Mouse (Mus musculus): ENCODE measurements at regions not wholly inside any gene's neighbourhood (a gene's known extent, or its start where the extent isn't known, plus 50 kb on each side); places are given as distances from the start of the nearest gene placed in this dataset.
"Not testable (repeated sequence)": the region's sequence is repeated elsewhere in the genome, so short reads cannot be mapped to it uniquely, and the experiment has no call there.

DNA sequence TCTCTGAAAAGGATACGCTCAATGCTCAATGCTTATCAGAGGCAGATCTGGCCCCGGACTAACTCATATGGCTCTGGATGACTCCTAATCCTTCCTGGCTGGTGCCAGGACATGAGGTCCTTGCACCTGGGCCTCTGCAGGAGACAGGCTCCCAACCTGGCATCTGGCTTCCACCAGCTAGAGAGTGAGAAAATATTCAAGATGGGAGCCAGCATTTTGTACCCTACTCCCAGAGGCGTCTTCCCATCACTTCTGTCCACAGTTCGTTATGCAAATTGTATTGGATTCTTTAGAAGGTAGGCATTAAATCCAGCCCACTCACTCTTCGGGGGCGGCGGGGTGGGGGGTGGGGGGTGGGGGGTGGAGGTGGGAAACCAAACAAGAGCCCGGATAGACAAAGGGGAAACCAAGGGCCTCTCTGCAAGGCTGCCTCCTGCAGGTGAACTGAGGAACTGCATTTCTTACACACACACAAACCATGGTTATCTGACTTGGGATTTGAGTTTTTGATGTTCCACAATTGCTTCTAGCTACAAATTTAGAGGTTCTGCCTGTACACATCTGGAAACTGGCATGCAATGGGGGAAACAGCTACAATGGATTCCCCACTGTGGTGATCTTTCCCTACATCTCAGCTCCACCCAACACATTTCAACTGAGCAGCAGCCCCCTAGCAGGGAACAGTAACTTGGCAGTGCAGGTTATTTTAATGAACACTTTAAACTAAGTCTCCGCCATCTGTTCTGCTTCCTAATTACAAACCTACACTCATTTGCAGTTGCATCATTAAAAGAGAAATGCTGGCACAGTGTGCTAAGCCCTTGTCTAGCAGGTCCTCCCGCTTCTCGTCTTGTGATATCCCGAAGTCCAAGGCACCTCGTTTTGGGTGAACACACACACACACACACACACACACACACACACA, 390.2 kb downstream of the Med10 start:
- DNase-seq (ENCODE audit: low spot score in 2 of 2): no peak

DNA sequence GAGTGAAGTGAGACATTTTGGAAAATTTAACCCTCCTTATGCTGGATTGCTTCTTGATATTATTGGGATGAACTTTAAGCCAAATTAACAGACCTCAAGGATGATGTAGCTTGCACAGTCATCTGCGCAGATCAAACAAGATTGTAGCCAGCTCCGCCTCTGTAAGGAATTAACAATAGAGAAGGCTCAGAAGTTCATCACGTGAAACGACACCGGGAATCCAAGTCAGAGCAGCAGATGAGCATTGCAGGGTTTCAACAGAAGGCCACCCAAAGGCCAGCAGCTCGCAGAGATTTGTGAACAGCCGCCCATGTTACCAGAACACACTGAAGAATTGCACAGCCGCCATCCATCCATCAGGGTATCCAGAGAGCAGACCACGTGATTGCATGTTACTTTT, 391.1 kb downstream of the Med10 start:
- DNase-seq (ENCODE audit: low spot score in 2 of 2): no peak

DNA sequence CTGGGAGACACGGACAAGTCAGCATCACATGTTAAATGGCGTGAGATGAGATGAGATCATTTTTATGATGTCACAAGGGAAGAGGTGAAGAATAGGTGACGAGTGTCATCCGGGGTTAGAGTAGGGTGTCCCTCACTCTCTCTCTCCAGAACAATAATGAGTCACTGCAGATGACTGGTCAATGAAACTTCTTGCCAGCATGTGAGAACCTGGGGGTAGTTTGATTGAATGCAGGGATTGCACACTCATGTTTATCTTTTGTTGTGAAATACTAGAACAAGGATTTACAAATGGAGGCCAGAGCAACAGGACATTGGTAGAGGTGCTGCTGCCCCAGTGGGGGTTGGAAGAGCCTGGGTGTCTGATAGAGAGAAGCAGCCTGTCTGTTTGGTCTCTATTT, 393.7 kb downstream of the Med10 start:
- no peak for DNase-seq (ENCODE audit: low spot score in 2 of 2)

DNA sequence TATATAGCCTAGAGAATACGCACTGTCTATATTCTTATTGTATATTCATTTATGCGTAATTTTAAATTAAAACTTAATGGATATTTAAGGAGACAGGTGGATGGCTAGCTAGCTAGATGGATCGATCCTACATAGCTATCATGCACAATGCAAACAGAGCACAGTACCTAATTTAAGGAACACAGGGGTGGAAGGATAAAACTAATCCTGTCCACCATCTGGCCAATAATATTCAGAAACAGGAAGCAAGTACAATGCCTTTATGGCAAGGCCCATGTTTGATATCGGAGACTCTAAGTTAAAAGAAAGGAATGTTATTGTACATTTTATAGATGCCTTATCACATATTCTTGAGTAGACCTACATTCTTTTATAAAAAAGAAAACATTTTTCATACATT, 396.4 kb downstream of the Med10 start:
- no peak for DNase-seq (ENCODE audit: low spot score in 2 of 2)

DNA sequence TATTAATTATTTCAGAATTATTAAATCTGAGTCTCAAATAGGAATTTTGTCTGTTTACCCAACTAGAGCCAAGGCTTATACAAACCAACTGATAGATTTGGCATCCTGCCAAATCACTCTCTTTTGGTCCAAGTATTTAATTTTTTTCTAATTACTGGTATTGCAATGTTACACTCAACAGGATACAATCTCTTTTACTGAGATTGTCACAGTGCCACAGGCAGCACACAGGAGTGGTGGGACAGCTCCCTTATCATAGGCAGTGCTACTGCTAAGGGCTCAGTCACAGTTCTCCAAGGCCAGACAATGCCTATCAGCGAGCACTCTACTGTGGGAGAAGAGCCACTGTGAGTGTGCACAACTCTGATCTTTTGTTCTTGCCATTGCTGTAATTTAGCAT, 396.9 kb downstream of the Med10 start:
- DNase-seq (ENCODE audit: low spot score in 2 of 2): no peak

DNA sequence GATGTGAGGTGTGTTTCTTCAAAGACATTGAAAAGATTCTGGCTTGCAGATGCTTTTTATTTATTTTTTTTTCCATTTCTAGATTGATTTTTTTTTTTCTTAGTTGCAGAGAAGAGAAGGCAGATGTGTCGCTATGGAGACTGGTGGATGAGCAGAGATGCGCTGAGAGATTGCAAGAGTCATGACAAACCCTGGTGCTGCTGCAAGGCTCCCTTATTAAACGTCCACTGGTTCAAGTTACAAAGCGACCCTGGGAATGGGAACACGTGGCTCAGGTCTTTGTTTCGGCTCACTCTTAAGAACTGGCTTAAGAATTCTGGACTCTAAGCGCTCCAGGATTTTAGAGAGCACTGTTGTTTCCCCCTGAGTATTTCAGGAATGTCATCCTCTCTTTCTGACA, 403.1 kb downstream of the Med10 start:
- no peak for DNase-seq (ENCODE audit: low spot score in 2 of 2)

DNA sequence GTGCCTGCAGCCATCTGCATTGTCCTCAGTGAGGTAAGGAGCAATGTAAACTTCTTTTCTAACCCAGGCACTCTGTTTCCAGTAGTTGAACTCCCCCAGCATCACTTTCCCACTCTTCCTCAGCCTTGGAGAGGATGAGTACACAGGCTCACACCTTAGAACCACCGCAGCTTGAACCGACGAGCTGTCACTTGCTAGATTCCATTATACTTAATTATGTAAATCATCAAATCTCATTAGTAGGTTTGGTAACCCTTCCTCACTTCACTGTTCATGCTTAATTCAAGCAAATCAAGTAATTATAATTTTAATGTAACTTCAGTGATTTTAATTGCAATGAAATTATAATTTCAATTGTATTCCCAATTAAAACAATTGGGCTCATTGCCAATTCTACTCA, 408.0 kb downstream of the Med10 start:
- DNase-seq (ENCODE audit: low spot score in 2 of 2): no peak

DNA sequence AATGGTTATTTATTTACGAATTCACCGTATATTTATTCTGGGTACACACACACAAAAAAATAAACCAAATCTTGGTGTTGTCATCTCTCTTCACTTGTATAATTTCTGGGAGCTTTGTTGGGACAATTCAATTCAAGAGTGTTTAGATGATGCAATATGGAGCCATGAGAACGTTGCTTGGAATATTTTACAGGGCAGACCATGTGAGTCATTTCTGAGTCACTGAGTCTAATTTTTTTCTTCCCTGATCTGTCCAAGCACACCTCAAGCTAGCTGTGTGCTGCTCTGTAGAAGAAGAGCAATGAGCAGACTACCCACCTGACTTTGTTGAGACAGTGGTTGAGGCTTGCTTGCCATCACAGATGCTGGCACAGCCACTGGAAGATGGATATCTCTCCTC, 410.8 kb downstream of the Med10 start:
- DNase-seq (ENCODE audit: low spot score in 2 of 2): no peak

DNA sequence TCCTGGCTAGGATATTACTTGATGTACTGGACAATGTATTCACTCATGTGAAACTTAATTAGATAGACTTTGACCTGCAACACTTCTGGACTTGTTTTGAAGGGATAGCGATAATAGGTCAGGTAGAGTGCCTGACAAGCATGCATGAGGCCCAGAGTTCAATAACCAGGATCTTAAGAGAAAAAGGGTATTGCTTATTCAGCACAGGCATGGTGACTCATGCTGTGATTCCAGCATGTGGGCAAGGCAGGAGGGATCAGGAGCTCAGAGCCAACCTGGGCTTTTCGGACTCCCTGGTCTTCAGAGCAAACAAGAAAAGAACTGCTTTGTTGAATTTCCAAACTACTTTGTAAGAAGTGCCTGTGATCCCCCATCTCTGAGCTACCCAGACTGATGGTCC, 411.4 kb downstream of the Med10 start:
- no peak for DNase-seq (ENCODE audit: low spot score in 2 of 2)

DNA sequence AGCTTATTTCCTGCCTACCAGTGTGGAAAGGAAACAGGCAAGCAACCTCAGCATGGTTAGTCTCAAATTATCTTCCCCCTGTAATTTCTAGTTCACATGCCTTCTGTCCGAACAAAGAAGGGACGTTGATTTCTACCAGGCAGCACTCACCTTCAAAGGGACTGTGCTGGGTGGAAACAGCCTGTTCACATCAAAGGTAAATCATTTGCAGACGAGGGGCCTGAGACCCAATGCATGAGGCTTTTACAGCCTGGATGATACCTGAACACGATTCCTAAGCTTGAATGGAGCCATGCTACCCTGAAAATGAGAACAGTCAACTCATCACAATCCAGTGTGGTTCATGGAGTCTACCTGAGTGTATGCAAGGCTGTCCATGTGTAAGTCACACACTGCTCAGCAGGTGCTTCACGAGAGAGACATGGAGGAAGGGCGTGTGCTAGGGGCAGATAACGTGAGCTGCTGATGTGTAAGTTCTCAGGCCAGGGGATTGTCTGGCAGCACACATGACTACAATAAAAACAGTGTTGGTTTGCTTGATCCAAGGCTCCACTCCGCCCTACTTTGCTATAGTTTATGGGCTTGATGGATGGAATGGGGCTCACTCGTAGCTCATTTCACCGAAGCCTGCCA, 411.9 kb downstream of the Med10 start:
- DNase-seq (ENCODE audit: low spot score in 2 of 2): no peak

DNA sequence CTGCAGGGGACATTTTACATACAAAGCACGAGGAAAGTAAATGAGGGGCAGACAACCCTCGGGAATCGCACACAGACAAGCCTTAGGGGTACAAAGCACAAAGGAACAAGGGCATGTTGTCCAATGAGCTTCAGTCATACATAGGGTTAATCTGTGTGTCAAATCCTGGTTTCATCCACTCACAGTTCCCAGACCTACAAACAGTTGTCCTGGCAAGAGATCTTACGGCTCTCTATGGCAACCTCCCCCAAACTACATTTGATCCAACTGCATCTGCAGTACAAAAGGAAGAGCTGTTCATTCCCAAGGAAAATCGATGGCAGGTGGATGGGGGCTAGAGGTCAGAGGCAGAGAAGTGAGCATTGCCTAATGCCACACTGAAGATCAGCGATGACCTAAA, 413.9 kb downstream of the Med10 start:
- DNase-seq (ENCODE audit: low spot score in 2 of 2): no peak

DNA sequence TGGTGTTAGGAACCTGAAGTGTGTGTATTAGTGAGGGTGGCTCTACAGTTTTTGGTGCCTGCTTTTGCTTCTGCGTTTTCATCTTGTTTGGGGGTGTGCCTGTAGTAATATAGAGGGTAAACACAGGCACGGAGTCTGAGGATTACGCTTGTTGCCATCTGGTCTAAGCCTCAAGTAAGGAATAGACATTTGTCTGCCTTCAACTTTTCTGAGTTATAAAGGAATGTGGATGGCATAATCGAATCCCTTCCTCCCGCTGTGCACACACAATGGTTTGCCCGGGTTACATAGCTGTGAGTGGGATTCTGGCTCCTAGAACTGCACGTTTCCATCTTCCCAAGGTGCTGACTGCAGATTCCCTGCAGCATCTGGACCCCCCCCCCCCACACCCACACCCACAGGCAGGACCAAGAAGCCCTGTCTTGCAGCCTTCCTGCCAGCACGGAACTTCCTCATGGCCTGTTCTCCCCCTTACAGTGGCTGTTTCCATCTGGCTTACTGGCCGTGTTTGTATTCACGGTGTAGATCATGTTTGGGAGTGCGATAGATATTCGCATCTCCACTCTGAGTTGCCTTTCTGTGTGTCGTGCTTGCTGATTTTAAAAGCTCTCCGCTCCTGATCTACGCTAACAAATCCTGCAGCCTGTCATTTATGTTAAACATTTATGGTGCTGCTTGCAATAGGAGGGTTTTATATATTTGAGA, 415.4 kb downstream of the Med10 start:
- no peak for DNase-seq (ENCODE audit: low spot score in 2 of 2)

DNA sequence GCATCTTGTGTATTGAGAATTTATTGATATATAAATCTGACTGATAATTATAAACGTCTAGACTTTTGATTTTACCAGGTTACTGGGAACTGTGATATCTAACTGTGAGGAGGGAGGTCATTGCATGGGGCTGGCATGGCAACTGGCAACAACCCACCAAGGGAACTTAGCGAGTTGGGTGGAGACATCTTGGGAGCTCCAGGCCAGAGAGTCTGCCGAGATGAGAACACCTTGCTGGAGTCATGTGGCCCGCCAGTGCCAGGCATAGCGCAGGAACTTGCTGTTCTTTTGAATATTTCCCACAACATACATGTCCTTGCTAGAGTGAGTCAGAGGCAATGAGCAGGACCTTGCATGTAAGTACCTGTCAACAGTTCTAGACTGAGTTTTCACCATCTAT, 413.9 kb downstream of the Ice1 start:
- DNase-seq (ENCODE audit: low spot score in 2 of 2): no peak

DNA sequence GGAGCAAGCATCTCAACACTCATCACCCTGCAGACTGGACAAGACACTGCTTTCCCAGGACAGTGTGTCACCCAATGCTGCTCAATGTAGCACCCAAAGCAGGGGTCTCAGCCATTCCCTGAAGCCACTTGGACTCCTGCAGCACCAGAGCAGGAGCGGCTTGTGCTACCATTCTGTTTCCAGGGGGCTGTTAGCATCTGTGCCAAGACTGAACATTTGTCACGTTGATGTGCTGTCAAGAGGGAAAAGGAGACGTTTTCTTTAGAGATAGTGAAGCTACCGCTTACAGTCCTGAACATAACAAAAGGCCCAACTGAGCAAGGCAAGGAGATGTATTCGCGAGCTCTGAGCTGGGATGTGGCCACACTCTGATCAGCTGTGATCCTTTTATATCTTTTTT, 410.3 kb downstream of the Ice1 start:
- DNase-seq (ENCODE audit: low spot score in 2 of 2): no peak

DNA sequence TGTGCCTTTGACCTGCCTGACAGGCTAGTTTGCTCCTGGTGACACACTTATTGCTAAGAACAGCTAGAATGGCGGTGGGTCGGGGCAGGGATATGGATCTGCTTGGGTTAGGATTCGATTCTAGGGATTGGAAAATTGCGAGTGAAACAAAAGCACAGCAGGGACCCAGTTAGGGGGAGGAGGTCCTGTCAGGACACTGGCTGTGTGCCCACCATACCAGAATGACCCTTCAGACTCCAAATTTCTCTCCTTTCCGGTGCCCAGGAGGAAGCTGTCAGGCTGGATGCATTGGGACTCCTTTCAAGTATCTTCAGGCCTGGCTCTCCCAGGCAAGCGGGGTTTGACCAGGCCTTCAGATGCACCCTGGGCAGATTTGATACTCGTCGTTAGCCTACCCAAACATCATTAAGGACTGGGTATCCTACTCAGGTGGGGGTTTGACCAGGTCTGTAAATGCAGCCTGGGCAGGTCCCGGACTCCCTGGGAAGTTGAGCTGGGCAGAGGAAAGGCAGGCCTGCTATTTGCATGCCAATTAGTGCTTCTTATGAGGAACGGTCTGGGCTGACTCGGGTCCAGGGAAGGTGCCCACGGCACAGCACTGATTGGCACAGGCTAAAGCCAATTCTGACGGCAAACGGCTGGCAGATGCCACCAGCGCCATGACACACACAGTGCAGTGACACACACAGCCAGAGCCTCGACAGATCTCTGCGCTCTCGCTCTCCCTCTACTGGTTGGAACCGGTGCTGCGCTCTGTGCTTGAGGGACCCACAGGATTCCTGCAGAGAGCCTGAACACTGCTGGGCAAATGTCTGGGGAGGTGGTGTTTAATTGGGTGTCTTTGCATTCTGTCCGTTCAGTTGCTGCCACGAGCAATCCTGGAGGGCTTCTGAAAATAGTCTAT, 403.3 kb downstream of the Ice1 start:
- peak; percentile 55 to 60 for DNase-seq (ENCODE audit: low spot score in 2 of 2)

DNA sequence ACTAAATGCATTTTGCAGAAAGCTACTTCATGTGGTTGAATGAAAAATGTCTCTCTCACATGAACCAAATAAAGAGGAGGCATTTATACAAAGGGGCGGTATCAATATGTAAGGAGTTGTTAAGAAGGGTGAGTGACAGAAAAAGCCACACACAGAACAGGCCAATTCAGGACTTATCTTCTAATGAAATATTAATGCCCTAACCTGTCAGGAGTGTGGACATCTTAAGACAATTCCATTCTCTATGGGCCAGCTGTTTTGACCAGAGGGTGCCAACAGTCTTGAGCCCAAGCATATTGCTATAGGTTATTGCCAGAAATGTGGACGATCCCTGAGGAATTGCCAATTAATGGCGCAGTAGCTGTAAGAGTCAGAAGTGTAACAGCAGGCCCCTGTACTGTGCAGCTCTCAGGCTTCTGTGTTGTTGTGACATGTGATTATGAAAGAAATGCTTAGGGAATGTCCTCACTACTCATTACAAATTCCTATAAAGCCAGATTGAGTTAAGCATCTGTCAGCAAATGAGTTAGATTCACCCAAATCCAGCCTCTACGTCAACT, 393.8 kb downstream of the Ice1 start:
- DNase-seq (ENCODE audit: low spot score in 2 of 2): no peak

DNA sequence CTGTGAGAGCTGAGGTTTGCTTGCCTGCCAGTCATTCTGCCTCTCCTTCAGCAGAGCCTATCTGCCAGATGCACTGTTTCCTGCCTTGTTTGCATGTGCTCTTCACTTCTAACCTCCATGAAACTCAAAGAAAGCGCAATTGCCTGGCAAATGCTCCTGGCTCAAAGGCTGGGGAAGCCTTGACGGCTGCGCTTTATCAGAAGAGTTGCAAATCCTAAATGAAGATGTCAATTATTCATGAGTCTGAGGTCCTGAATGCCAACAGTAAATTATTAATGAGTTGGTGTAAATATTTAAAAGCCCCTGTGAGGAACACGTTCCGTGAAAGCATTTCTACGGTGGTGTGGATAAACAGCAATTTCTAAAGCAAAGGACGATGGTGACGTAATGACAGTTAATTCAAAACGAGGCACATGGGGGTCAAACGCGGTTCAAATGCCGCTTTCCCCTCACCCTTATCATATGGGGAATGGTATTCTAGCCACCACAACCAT, 377.4 kb downstream of the Ice1 start:
- DNase-seq (ENCODE audit: low spot score in 2 of 2): no peak

DNA sequence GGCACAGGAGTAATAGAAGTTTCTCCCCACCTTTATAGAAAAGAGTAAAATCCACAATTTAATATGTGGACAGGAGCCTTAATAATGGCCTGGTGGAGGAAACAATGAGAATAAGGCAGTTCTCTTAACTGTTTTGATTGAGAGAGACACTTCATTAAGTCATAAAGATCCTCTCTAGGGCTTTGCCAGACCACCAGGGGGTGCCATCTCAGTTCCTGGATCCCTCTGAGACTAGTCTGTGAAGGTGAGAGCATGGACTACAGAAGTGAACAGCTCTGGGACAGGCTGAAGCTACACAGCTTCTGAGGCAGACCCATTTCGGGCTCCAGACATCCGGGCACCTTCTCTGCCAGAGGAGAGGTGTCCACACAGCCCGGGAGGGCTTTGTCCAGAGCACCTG, 373.8 kb downstream of the Ice1 start:
- no peak for DNase-seq (ENCODE audit: low spot score in 2 of 2)

DNA sequence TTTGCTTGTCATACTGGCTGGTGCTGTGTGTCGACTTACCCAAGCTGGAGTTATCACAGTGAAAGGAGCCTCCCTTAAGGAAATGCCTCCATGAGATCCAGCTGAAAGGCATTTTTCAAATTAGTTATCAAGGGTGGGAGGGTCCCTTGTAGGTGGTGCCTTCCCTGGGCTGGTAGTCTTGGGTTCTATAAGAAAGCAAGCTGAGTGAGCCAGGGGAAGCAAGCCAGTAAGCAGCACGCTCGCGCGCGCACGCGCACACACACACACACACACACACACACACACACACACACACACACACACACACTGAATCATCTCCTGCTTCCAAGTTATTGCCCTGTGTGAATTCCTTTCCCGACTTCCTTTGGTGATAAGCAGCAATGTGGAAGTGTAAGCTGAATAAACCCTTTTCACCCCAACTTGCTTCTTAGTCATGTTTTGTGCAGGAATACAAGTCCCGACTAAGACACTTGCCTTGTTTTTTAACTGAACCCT, 360.5 kb downstream of the Ice1 start:
- DNase-seq (ENCODE audit: low spot score in 2 of 2): not testable (repeated sequence)

Data from adrenal gland, postnatal 4 days (tissue).